Mouse (Mus musculus): ENCODE measurements around the gene Tdrd5. TPM values are rescaled to one million over a fixed set of nuclear protein-coding genes. Genes with fewer than 3 reads are reported as not detected.
"Not testable (repeated sequence)": the region's sequence is repeated elsewhere in the genome, so short reads cannot be mapped to it uniquely, and the experiment has no call there.

Tdrd5 gene
- total RNA-seq, 2 experiments from 2014 or later: not detected

GRCm38 (mm10) chr1:156285541-156285896 is 17.9 kb downstream of the Tdrd5 start:
- DNase-seq: no peak
- intact Hi-C loops (cut with DNase I): no loop called here
- H3K27ac ChIP-seq: no peak overlapping the region
- no peak for TF ChIP-seq CTCF (IDR thresholded peaks at IDR 0.05)
- no peak overlapping the region for H3K4me3 ChIP-seq

DNA sequence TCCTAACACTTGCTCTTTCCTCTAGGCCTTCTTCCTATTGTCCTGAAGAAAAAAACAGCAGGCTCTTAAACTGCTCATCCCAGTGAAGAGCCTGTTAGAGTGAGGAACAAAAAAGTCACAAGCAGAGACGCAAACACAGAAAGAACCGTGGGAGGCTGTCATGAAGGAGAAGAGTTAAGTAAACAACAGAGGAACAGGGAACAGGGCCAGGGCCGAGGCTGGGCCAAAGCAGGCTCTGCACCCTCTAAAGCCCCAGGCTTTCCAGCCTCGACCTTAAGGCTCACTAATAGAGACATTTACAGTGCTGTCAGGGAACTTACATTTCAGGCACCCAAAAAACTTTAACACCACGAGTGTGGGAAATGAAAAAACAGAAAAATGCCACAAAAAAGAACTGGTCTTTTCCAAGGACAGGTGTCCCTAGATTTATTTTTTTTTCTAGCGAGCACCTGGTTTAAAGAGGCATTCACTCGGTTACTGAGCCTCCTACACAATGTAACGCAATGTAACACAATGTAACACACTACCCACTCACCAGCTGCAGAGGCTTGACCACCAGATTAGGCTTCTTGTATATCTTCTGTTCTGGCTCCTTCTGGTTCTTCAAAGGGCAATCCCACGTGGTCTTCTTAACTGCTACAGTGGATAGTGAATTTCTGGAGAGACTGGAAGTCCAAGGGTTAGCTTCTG is 18.5 kb downstream of the Tdrd5 start:
- intact Hi-C loops (cut with DNase I): no loop called here
- TF ChIP-seq CTCF (IDR thresholded peaks at IDR 0.05): no peak
- H3K27ac ChIP-seq: no peak overlapping the region
- no peak overlapping the region for H3K4me3 ChIP-seq
- DNase-seq: no peak

DNA sequence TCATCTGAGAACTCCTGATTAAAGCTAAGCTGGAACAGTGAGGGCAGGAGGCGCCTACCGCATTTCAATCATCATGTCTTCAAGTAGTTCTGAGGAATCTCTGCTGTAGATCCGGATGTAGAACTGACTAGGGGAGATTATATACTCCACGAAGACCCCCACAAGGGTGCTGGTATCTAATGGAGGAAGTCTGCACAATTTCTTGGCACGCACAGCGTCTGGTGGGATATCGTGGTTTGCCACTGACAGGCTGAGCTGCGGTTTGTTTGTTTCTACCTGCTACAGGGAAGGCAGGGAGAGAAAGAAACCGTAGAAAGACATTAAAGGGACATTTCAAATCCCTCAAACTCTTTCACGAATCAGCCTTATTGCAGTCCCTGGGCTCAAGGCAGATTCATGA is 19.3 kb downstream of the Tdrd5 start:
- intact Hi-C loops (cut with DNase I): no loop called here
- no peak for DNase-seq
- Histone ChIP-seq H3K27ac (no peak overlapping the region), H3K4me3 (no peak overlapping the region)
- no peak for TF ChIP-seq CTCF (IDR thresholded peaks at IDR 0.05)

DNA sequence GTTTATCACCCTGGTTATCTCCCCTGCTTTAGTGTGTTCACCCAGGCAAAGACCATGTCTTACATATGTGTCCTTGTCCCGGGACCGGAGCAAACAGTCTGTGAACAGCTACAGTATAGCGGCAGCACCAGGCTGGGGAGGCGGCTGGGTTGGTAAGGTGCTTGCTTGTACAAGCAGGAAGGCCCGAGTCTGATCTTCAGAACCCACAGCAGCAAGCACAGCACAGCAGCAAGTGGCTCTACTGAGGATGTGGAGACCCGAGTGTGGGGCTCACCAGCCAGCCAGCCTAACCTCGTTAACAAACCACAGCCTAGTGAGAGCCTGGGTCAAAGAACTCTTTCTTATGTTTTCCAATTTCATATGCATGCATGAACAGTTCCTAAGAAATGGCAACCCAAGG is 23.3 kb downstream of the Tdrd5 start:
- H3K4me3 ChIP-seq: no peak overlapping the region
- intact Hi-C loops (cut with DNase I): no loop called here
- no peak for DNase-seq

GRCm38 (mm10) chr1:156273647-156274046 is 29.8 kb downstream of the Tdrd5 start:
- DNase-seq: no peak
- TF ChIP-seq CTCF (IDR thresholded peaks at IDR 0.05): no peak

More for the DNA sequence above, 23.3 kb downstream of the Tdrd5 start:
- no peak overlapping the region for H3K27ac ChIP-seq
- TF ChIP-seq CTCF (IDR thresholded peaks at IDR 0.05): no peak

DNA sequence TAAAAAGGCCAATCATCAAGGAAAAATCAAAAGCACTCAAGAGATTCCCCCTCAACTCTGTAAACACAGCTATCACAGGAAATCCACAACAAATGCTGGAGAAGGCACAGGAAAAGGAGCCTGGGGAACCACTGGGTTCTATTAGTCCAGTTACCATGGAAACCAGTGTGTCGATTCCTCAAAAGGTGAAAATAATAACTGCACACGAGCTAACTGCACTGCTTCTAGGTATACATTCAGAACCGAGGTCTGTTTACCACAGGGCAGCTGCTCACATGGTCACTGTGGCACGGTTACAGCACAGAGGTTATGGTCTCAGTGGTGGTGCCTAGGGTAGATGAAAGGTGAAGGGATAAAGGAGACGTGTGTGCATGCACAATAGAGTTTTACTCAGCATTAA is 31.8 kb downstream of the Tdrd5 start:
- DNase-seq: no peak
- intact Hi-C loops (cut with DNase I): no loop called here
- TF ChIP-seq CTCF (IDR thresholded peaks at IDR 0.05): no peak
- H3K4me3 ChIP-seq: no peak overlapping the region
- no peak overlapping the region for H3K27ac ChIP-seq

More at GRCm38 (mm10) chr1:156273647-156274046, 29.8 kb downstream of the Tdrd5 start:
- Histone ChIP-seq H3K4me3 (no peak overlapping the region), H3K27ac (no peak overlapping the region)
- intact Hi-C loops (cut with DNase I): no loop called here

DNA sequence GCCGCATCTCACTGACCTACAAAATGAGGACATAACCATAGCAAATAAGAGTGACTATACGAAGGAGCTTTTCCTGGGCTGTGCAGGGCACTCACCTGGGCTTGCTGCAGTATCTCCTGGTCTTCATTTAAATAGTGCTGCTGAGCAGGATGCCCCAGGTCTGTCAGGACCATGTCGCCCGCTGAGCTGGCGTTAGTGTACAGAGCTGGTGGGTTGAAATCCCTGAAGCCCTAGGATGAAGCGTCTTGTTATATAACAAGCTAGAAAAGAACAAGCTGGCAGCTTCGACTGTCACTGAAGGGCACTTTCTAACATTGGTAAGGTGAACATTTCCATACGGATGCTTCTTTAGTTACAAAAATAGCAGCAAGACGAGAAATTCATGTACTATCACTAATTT is 33.0 kb downstream of the Tdrd5 start:
- TF ChIP-seq CTCF (IDR thresholded peaks at IDR 0.05): no peak
- Histone ChIP-seq H3K4me3 (no peak overlapping the region), H3K27ac (no peak overlapping the region)
- intact Hi-C loops (cut with DNase I): no loop called here
- DNase-seq: no peak

DNA sequence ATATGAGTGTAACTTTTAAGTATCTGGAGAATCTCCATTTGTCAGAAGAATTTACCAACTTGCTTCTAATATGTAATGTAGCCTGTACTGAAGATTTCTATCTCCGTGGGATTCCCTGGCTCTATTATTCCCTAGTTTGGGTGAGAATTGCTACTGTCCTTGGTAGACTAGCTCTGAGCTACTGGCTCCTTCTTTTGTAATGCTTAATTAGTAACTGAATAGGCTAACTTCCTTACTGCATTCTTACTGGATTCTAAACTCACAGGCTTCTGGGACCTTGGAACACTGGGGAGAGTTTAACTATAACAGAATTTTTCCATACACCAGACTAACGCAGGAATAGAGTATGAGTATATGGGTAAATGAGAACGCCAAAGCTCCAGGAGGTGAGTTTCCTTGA is 34.9 kb downstream of the Tdrd5 start:
- intact Hi-C loops (cut with DNase I): loop anchor here (10.0 kb wide), 1 partner anchor 366 kb away; no protein-coding TSS in a partner anchor
- not testable (repeated sequence) for H3K4me3 ChIP-seq

DNA sequence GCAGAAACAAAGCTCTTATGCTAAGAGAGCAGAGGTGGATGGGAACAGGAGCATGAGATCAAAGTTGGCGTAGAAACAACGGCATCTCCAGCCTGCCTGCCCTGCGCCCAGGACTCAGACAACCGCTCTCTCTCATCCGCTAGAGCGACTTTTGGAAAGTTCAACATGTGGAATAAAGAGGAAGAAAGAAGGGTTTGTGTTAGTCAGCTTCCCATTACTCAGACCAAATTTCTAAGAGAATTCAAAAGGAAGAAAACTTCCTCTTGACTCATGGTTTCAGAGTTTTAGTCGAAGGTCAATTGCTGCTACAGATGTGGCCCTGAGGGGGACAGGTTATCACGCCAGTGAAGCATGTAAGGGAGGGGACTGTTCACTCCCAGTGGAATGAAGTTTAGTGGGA is 39.5 kb downstream of the Tdrd5 start:
- no peak for TF ChIP-seq CTCF (IDR thresholded peaks at IDR 0.05)
- intact Hi-C loops (cut with DNase I): loop anchor here (5.0 to 10.0 kb wide), 2 partner anchors 278 to 371 kb away; no protein-coding TSS in a partner anchor
- H3K27ac ChIP-seq: no peak overlapping the region
- no peak for DNase-seq
- H3K4me3 ChIP-seq: no peak overlapping the region

More for the DNA sequence above, 34.9 kb downstream of the Tdrd5 start:
- DNase-seq, H3K27ac ChIP-seq: not testable (repeated sequence)

DNA sequence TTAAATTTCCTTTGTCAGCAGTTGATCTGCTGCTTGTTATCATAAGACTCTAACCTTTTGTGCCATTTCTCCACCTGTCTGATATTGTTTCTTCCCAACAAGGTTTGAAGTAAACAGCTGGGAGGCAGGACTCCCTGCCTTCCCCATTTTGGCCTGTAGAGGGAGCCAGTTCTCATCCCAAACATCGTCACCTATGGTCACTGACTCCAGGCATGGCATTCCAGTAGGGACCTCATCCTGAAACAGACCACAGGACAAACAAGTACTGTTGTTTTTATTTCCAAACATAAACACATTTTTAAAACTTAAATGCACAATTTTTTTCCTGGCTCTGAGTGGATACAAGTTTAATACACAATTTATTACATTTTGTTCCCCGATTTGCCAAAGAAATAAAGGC is 40.1 kb downstream of the Tdrd5 start:
- no peak overlapping the region for H3K27ac ChIP-seq
- intact Hi-C loops (cut with DNase I): loop anchor here (5.0 to 10.0 kb wide), 2 partner anchors 279 to 371 kb away; no protein-coding TSS in a partner anchor
- peak; percentile 54 for DNase-seq
- TF ChIP-seq CTCF (IDR thresholded peaks at IDR 0.05): peak; percentile 97; the same call in 1 of the 2 replicates
- H3K4me3 ChIP-seq: no peak overlapping the region

DNA sequence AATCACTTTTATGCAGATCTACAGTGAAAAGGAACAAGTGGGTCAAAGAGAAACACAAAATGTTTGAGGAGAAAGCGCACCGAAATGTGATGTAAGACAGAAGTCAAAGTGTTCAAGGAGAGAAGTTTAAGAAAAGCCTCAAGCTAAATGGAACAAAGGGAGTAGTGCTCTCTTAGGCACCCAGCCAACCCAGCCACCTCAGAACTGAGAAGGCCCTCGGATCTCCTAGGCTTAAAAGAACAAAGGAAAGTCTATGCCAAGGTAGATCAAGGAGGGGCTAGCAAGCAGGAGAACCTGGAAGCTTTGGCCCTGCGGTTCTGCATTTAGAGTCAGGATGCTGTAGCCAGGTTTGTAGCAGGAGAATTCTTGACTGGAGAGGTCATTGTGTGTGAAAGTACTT is 48.6 kb downstream of the Tdrd5 start:
- no peak for DNase-seq
- intact Hi-C loops (cut with DNase I): no loop called here
- Histone ChIP-seq H3K4me3 (no peak overlapping the region), H3K27ac (no peak overlapping the region)
- TF ChIP-seq CTCF (IDR thresholded peaks at IDR 0.05): no peak

- H3K27ac ChIP-seq; DNase-seq; H3K4me3 ChIP-seq; intact Hi-C loops (cut with DNase I): not testable (repeated sequence)
Measured at GRCm38 (mm10) chr1:156251096-156251495, 52.4 kb downstream of the Tdrd5 start.

DNA sequence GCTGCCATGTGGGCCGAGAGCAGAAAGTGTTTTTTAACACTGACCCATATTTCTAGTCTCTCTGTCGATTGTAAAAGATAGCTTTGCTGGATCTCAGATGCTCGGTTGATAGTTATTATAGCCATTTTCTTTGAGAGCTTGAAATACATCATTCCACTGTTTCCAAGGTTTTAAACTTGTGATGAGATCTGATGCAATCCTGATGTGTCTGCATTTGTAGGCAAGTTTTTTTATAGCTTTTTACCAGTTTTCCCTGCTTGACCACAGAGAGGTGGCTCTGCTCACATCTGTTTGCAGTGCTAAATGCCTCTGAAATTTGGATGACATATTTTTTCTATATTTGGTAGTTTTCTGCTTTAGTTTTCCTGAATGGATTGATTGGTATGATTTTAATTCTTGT is 55.6 kb downstream of the Tdrd5 start:
- DNase-seq: no peak
- Histone ChIP-seq H3K27ac (no peak overlapping the region), H3K4me3 (no peak overlapping the region)
- no peak for TF ChIP-seq CTCF (IDR thresholded peaks at IDR 0.05)
- intact Hi-C loops (cut with DNase I): no loop called here
